Mouse (Mus musculus) liver, embryonic 11.5 days (tissue): ENCODE data around the gene Dpy30. TPM values are rescaled to one million over a fixed set of nuclear protein-coding genes. Genes with fewer than 3 reads are reported as not detected.

Experiments
- polyA plus RNA-seq: library from polyadenylated mRNA; unstranded; fragments of >200 nt; fragmentation: Nextera tagmentation; extraction: Ambion mirVana; gene quantifications from 2 replicates; pipeline ENCODE4 v1.2.1, GENCODE M21; 2014

The Dpy30 gene
- polyA plus RNA-seq, 1 experiment from 2014 or later: 264 TPM

Other genes starting within 250 kb of the Dpy30 start
- gene Memo1, start 28.4 kb downstream of the Dpy30 start, polyA plus RNA-seq: 127 and 139 TPM in 2 replicates
- 15.8 and 17.7 TPM in 2 replicates for gene Spast, start 15.0 kb upstream of the Dpy30 start, polyA plus RNA-seq
- gene Slc30a6, start 71.7 kb upstream of the Dpy30 start, polyA plus RNA-seq: 35.1 and 37.9 TPM in 2 replicates
- 0.30 and 0.40 TPM in 2 replicates for gene Nlrc4, start 135.2 kb upstream of the Dpy30 start, polyA plus RNA-seq
- gene Yipf4, start 165.5 kb upstream of the Dpy30 start, polyA plus RNA-seq: 46.3 and 51.7 TPM in 2 replicates
- 67.4 and 72.8 TPM in 2 replicates for gene Birc6, start 204.4 kb upstream of the Dpy30 start, polyA plus RNA-seq